Mouse (Mus musculus): ENCODE results near the gene Rnf167. TPM values are rescaled to one million over a fixed set of nuclear protein-coding genes. Genes with fewer than 3 reads are reported as not detected.

Gene Rnf167
- total RNA-seq, 2 experiments from 2014 or later: 86.9 to 87.6 TPM

DNA sequence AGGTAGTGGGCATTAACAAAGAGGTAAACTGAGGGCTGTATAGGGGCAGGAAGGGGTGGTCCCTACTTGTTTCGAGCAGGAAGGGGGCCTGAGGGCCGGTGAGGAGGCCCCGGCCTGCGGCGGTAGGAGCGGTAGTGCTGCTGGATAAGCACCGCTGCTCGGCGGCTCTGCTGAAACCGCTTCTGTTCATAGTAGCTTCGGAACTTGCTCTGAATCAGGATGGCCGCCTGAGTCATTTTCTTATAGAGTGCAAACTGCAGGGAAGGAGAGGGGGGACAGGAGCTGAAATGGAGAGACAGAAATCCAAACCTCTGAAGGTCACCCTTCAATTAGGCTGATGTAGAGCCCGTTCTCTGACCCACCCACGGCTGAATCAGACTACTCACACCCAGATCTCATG, 23.4 kb downstream of the Rnf167 start:
- peak in 1 of 2 experiments; percentile 33 for DNase-seq (ENCODE audit: extremely low spot score in 1 of 2, low spot score in 1 of 2)

DNA sequence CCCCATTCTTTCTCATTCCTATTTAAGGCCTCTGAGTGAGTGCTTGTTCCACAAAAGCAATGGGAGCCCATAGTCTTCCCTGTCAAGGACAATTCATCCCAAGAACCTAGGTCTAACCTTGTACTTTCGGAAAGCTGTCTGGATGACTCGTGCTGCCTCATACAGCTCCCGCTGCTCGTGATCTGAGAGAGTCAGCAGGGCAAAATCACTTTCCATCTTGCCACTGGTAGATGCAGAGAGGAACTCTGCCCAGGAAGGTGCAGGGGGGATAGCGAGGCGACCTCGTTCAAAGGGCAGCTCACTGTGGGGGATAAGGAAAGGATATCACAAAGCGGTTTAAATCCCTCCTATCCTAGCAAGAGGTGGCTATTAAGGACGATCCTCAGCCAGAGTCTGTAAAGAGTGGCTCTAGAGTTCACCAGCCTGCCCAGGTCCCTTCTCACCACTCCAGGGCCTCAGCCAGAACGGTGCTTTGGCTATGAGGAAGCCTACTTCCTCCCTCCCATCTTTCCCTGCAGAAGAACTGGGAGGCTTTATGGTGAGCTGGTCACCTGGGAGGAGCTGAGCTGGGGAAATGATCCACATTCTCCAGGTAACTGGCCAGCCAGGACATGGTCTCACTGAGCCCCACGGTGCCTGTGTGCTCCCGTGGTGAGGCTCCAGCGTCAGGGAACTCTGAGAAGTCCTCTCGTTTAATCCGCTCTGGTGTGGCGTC, 24.5 kb downstream of the Rnf167 start:
- DNase-seq (ENCODE audit: extremely low spot score in 1 of 2, low spot score in 1 of 2): no peak

DNA sequence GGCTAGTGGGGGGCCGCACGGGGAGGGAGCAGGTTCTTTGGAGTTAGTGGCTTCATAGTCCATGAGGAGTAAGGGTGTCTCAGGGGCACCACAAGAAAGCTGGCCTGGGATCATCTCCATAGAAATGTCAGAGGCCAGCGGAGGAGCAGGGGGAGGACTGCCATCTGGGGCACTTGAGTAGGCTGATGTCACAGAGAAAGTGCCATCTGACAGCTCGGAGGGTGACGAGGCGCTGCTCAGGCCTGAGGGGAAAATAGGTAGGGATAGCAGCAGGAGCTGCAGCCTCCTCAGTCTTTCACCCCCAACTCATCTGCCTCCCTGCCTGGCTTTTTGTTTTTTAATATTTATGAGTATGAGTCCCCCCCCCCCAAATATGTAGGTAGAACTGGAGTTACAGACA, 27.0 kb downstream of the Rnf167 start:
- DNase-seq (ENCODE audit: extremely low spot score in 1 of 2, low spot score in 1 of 2): no peak

DNA sequence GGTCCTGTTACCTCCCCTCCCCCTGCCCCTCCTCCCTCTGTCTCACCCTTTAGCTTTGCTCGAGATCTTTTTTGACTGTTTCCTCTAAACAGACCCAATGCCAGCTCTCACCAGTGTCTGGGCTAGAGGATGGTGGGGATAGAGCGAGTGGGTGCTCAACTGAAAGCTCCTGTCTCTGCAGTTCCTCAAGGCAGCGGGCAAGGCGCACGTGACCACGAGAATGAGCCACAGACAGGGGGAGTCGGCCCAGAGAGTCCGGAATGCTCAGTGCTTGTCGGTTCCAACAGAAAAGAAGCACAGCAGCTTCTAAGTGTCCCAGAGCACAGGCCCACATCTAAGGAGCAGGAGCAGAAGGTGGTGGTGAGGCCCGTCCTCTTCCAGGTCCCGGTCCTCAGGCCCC, 27.5 kb downstream of the Rnf167 start:
- DNase-seq (ENCODE audit: extremely low spot score in 1 of 2, low spot score in 1 of 2): no peak

DNA sequence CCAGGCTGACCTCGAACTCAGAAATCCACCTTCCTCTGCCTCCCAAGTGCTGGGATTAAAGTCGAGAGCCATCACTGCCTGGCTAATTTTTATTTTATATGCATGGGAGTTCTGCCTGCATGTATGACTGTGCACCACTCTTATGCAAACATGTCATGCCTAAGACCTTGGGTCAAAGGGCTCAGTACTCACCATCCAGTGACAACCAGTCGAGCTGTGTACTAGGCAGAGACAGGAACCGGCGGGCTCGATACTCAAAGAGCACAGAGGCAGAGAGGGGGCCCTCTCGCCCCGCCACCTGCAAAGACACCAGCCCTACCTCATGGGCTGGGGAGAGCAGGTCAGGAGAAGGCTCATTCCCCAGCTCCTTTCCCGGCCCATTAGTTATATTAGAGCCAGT, 31.1 kb downstream of the Rnf167 start:
- DNase-seq (ENCODE audit: extremely low spot score in 1 of 2, low spot score in 1 of 2): no peak

DNA sequence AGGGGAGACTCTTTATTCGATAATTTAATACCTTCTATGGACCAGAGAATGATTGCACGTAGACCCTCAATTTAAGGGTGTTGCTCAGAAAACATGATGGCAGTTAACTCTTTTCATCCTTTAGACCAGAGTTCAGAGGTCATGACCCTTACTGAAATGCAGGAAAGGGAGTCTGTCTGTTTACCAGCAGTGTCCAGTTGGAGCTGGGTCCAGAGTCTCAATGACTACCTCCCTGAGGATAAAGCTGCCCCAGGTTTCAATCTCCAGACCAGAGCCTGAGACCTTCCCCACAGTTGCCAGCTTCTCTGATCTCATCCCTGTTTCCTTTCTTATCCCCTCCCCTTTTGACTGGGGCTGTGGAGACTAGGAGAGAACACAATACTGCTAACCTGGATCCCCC, 31.5 kb downstream of the Rnf167 start:
- DNase-seq (ENCODE audit: extremely low spot score in 1 of 2, low spot score in 1 of 2): no peak

DNA sequence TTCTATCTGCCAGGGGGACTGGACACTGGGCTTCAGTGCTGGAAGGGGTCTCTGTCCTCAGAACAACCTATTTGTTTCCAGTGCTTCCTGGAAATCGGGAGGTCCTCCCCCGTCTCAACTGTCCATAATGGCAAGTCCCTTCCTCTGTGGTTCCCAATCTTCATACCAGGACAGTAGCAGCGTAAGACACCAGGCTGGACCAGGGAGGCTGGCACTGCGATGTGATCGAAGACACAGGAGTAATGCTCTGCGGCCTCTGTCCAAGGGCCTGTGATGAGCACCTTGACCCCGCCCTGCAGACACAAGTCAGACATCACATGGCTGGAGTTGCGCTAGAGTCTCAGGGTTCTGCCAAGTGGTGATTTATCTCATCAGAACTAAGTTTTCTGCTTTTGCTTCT, 32.3 kb downstream of the Rnf167 start:
- DNase-seq (ENCODE audit: extremely low spot score in 1 of 2, low spot score in 1 of 2): no peak

DNA sequence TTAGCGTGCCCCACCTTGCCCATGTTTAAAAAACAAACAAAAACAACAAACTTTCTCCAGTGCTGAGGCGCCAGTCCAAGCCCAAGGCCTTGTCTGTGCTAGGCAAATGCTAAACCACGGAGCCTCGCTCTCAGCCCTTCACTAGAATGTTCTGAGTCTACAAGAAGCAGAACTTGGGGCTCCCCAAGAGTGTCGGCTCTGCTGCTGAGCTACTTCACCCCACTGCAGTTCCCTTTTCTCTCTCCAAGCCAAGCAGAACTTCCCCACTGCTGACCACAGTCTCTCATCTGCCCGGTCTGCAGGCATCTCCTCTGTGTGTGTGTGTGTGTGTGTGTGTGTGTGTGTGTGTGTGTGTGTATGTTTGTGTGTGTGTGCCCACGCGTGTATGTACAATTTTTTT, 32.9 kb downstream of the Rnf167 start:
- no peak for DNase-seq (ENCODE audit: extremely low spot score in 1 of 2, low spot score in 1 of 2)

DNA sequence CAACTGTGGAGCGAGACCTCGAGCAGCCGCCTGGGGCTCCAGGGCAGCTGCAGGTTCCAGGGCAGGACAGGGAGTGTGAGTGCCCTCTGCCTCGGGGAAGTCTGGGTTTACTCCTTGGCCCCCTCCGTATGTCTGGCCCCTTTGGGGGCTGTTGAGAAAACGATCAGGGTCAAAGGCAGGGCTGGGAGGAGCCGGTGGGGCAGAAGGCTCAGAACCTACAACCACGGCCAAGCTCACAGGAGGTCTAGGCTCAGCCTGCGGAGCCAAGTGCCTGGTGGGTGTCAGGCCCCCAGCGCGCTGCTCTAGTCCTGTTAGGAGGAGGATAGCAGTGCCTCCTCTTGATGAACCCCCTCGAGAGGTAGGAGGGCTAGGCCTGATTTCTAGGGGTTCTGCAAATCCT, 34.1 kb downstream of the Rnf167 start:
- DNase-seq (ENCODE audit: extremely low spot score in 1 of 2, low spot score in 1 of 2): no peak

DNA sequence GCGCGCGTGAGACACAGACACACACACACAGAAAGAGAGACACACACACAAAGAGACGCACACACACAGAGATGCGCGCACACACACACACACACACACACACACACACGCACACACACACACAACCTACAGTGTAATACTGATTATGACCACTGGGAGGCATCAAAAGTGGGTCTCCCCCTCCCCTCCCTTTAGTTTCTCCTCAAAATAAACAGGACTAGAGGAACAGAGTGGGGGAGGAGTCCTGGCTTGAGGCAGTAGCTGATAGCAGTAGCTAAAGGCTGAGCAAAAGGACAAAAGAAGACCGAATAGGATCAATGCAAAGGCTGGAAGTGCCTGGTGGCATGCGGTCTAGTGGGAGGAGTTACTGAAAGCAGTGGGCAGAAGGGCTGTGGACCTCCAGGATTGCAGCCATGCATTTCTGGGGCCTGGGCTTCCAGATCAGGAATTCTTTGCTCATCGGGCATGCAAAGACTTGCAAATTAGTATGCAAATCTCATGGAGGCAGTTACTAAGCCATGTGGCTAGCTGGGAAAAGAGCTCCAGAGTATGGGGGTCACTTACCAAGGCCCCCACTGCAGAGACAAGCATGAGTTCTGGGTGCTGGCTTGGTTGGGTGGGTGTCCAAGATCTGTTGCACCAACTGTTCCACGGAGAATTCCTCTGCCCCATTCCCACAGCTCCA, 35.0 kb downstream of the Rnf167 start:
- DNase-seq (ENCODE audit: extremely low spot score in 1 of 2, low spot score in 1 of 2): peak in 1 of 2 experiments; percentile 31

DNA sequence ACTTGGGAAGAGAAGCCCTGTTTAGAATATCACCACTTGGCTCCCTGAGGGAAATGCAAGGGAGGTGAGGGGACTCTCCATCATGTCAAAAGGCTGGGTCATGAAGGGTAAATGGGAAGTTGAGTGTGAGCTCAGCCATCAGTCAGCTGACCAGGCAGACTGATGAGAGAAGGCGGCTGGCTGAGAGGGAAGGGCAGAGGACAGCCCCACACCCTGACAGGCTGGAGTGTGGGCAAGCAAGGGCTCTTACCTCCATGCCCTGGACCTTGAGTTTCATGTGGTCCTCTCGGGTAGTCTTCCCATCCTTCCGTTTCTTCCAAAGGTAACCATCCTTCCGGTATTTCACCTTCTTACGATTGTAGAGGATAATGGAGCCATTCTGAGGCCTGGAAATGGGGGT, 36.6 kb downstream of the Rnf167 start:
- no peak for DNase-seq (ENCODE audit: extremely low spot score in 1 of 2, low spot score in 1 of 2)

DNA sequence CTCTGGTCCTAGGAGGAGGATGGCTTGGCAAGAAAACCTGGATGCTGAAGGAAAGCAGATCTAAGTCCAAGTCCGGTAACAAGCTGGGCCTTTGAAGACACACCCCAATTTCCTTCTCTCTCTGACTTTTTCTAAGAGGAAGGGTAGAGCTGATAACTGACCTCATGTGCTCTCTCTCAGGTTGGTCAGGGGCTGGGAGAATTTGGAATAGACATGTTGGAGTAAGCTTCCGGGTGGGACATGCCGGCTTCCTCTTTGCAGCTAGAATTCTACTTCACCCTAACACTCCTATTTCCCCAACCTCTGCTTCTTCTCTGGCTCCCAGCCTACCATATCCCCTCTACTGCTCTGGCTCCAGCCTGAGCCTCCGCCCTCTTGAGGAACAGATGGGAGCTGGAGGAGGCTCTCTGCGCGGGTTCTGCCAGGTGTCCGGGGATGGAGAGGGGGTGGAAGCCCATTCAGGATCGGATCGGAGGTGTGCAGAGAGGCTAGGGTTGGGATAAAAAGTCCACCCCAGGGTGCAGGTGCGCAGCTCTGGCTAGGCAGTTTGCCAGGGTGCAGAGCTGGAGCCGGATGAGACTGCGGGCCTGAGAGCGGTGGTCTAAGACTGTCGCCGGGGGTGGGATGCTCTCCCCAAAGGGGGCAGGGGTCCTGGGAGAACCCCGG, 40.0 kb downstream of the Rnf167 start:
- DNase-seq (ENCODE audit: extremely low spot score in 1 of 2, low spot score in 1 of 2): peak in 1 of 2 experiments; percentile 41

DNA sequence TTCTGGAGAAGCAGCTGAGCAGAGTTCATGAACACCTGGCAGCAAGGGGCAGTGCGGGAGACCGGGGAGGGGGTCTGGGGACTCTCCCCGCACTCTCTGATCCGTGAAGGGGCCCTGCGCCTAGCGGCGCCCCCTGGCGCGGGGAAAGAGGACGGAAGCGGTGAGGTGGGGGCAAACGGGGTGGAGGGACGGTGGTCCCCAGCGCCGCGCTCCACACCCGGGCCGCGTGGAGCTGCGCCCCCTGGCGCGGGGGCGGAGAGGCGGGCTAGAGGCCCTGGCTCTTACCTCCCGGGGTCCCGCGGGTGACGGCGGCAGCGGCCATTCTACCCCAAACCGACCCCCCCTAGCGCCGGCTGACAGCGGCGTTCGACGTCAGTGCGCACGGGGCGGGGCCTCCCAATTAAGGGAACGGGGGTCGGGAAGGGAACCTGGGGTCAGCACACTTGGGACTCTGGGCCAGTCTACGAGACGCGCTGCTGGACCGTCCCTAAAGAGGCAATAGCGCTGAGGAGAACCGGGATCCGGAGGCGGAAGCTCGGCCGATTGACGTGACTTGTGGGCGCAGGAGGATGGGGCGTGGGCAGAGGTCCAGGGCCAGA, 40.7 kb downstream of the Rnf167 start, which contains the start of gene Camta2:
Camta2 (minus strand) TSS at position 505 of the 599 bp plus-strand sequence.
- peak; percentile 81 to 90 for DNase-seq (ENCODE audit: extremely low spot score in 1 of 2, low spot score in 1 of 2)

DNA sequence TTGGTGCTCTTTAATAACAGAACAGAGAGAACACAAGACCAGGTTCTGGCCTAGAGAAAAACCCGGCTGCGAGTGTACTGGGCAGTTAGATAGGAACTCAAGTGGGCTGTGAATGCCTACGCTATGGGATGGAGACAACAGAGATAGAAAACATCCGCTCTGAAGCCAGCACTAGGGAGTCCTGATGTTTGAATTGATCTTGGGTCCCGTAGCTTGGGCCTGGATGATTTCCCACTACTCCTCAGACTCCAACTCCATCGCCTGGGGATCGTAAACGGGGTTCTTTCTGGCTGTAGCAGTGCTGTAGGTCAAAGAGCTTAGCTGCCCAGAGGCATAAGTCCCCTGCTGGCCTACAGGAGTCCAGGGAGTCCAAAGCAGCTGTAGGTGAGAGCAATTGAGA, 41.3 kb downstream of the Rnf167 start:
- no peak for DNase-seq (ENCODE audit: extremely low spot score in 1 of 2, low spot score in 1 of 2)

DNA sequence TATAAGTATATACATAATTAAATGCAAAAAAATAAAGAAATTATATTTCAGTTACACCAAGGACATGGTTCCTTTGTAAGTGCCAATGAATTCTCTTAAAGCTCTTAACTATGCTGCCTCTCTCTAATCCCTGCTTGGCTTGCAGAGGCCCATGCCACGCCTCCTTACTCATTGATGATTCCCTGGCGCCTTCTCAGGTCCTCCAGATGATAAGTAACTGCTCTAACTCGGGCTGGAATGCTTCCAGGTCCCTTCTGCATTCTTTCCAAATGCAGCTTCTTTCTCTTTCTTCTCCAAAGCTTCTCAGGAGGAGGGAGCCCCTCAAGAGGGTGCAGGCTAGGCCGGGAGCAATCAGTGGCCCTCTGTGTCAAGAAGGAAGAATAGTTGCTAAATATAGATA, 42.5 kb downstream of the Rnf167 start:
- DNase-seq (ENCODE audit: extremely low spot score in 1 of 2, low spot score in 1 of 2): no peak

DNA sequence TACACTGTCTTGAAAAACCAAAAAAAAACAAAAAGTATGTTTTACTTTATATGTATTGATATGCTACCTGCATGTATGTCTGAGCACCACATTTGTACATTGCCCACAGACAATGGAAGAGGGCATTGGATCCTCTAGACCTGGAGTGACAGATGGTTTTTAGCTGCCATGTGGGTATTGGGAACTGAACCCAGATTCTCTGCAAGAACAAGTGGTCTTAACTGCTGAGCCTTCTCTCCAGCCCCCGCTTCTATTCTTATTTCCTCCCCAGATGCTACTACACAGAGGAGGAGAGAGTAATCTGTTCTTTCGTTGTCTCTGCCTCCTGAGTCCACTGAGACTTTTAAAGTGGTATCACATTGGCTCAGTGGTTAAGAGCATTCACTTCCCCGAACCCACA, 46.5 kb downstream of the Rnf167 start:
- no peak for DNase-seq (ENCODE audit: extremely low spot score in 1 of 2, low spot score in 1 of 2)

DNA sequence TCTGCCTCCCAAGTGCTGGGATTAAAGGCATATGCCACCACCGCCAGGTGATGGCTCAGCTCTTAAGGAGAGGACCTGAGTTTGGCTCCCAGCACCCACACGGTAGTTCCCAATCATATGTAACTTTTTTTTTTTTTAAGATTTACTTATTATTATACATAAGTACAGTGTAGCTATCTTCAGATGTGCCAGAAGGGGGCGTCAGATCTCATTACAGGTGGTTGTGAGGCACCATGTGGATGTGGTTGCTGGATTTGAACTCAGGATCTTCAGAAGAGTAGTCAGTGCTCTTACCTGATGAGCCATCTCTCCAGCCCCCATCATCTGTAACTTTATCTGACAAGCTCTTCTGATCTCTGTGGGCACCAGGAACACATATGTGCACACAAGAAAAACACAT, 50.3 kb downstream of the Rnf167 start:
- DNase-seq (ENCODE audit: extremely low spot score in 1 of 2, low spot score in 1 of 2): no peak

DNA sequence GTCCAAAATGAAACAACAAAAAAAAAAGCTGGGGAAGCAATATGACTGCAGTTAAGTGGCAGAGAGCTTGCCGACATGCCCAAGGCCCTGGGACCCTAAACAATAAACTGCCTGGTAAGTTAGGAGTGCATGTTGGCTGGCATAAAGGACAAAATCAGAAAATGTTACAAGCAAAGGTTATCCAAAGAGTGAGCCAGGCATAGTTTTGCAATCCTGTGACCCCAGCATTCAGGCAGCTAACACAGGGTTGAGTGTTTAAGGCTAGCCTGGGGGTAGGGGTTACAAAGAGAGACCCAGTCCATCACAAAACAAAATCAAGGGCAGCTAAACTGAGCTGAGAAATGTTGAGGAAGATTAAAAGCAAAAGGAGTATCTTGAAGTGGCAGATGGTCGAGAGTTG, 52.0 kb downstream of the Rnf167 start:
- no peak for DNase-seq (ENCODE audit: extremely low spot score in 1 of 2, low spot score in 1 of 2)

DNA sequence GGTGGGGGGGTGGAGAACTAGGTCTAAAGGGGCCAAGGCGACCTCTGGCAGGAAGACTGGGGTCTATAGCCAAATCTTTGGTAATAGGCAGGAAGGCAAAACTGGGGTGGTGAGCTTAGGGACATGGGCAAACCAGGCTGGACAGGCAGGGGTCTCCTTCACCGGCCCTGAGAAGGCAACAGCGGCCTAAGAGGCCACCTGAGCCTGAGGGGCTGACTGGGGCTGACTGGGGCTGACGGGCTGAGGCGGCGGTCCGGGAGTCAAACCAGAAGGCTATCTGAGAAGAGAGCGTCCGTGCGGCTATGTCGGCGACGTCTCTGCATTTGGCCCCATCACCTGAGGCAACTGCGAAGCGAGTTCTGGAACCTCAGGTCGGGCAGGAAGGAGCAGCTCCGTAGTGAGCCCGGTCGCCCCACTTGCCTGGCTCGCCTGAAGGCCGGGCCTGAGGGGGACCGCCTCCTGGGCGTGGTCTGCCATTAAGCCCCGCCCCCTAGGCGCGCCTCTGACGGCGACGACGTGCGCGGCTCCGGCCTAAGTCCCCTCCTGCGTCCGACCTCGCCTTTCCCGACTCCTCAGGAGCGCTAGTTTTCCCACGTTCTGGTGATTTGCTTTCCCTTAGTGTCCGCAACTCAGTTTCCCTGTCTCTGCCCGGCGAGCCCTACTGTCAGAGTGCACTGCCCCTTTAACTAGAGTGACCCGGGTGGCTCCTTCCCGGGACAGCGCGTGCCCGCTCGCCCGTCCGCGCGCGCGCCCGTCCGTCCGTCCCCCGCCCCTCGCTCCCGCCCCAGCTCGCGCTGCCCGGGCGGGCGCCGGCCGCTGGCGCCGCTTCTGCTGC, 52.9 kb downstream of the Rnf167 start, which contains the start of the genes Inca1 and Kif1c:
Inca1 (minus strand) TSS at position 434 of the 835 bp plus-strand sequence.
Kif1c (plus strand) TSS at position 827 of the 835 bp plus-strand sequence.
- peak; percentile 90 to 93 for DNase-seq (ENCODE audit: extremely low spot score in 1 of 2, low spot score in 1 of 2)

DNA sequence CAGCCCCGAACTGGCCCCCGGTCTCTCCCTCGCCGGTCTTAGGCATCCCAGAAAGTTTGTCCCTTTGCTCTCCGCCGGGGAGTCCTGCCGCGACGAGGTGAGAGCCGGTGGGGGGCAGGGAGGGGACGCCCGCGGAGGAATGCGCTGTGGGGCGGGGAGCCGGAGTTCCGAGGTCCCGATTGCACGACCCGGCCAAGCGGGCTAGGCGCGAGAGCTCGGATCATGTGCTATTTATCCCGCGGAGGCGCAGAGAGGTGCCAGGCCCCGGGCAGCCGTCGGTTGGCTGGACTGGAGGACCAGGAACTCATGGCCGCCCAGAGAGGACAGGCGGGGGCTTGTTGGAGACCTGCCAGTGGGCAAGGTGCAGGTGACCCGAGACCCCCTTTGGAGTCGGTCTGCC, 53.6 kb downstream of the Rnf167 start:
- peak; percentile 45 to 60 for DNase-seq (ENCODE audit: extremely low spot score in 1 of 2, low spot score in 1 of 2)

All from layer of hippocampus, postnatal 25 days (tissue).